Mouse (Mus musculus) testis, adult 2 months (tissue): Measurements from ENCODE around the gene Tmem91. TPM values are rescaled to one million over a fixed set of nuclear protein-coding genes. Genes with fewer than 3 reads are reported as not detected.

Source experiments
- H3K27ac ChIP-seq: fragments of 200-500 bp; 2 replicates; pipeline ENCODE4 v1.5.1; 2012; ENCODE audit warnings: low read depth, low read length; ENCODE audit not compliant: control insufficient read depth, insufficient read depth
- H3K27me3 ChIP-seq: fragments of 200-500 bp; 2 replicates; pipeline ENCODE4 v1.6.1; 2012; ENCODE audit warnings: mild to moderate bottlenecking, low read length, moderate library complexity; ENCODE audit not compliant: control insufficient read depth, insufficient read depth
- H3K36me3 ChIP-seq: fragments of 200-500 bp; 2 replicates; pipeline ENCODE4 v1.6.1; 2012; ENCODE audit warnings: mild to moderate bottlenecking, low read length; ENCODE audit not compliant: control insufficient read depth, insufficient read depth
- H3K4me1 ChIP-seq: fragments of 200-500 bp; 2 replicates; pipeline ENCODE4 v1.6.1; 2012; ENCODE audit warnings: low read length; ENCODE audit not compliant: control insufficient read depth, insufficient read depth
- H3K4me3 ChIP-seq: fragments of 200-500 bp; 2 replicates; pipeline ENCODE4 v1.5.1; 2012; ENCODE audit warnings: low read depth, mild to moderate bottlenecking, low read length, moderate library complexity, mixed read lengths; ENCODE audit not compliant: control insufficient read depth
- CTCF ChIP-seq: fragments of 200-500 bp; IDR thresholded peaks from 2 replicates; pipeline ENCODE4 v1.5.1; 2012; ENCODE audit warnings: low read depth, mild to moderate bottlenecking, inconsistent platforms, low read length, moderate library complexity; ENCODE audit not compliant: control insufficient read depth, insufficient read depth, insufficient replicate concordance
- POLR2A ChIP-seq: fragments of 200-500 bp; IDR thresholded peaks from 2 replicates; pipeline ENCODE4 v1.6.1; 2012; ENCODE audit warnings: low read depth, mild to moderate bottlenecking, inconsistent platforms, low read length, moderate library complexity; ENCODE audit not compliant: control insufficient read depth
- polyA plus RNA-seq: library from polyadenylated mRNA; depleted of rRNA; stranded (reverse); fragments of >200 nt; gene quantifications from 2 replicates; pipeline ENCODE4 v1.2.3, GENCODE M21; 2012

The Tmem91 gene
- polyA plus RNA-seq, 1 experiment, result 17.4 TPM

DNA sequence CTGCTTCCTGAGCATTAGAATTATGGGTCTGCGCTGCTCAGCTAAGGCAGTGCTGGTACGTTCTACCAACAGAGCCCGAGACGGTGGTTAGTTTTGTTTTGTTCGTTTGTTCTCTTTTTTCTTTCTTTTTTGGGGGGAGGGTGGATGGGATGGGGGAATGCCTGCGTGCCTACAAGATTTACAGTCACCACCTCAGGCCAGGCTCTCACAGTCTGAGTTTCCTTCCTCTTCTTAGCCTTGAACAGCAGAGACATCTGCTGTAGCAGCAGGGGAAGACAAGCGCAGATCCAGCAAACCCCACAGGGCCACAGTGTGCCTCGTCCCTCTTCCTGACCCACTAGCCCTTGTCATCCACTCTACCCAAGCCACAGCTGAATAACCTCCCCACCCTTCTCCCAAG lies 23.7 kb downstream of the Tmem91 start:
- H3K4me1 ChIP-seq, result no peaks in the 10 kb centered on the region; the same call in 1 of the 2 replicates
- TF ChIP-seq POLR2A (no peak), CTCF (no peak)
- H3K4me3 ChIP-seq, result no peak overlapping the region
- no peaks in the 10 kb centered on the region for H3K36me3 ChIP-seq
- no peaks in the 10 kb centered on the region for H3K27me3 ChIP-seq
- no peak overlapping the region for H3K27ac ChIP-seq

DNA sequence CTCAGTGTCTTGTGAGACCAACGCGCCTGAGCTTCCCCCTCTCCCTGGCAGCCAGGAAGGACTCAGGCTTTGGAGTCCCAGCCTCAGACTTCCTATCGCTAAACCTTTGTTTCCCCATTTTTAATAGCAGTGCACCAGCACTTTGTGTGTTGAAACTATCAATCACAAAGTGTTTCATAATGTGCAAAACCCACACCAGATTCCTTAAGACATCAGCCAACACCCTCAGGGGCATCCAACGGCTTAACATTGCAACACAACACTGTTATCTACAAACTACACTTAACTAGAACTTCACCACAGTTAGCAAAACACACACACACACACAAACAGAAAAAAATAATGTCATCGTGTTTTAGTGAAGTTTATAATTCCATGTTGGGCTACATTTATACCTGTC lies 25.1 kb downstream of the Tmem91 start:
- Histone ChIP-seq H3K27ac (no peak overlapping the region), H3K27me3 (no peaks in the 10 kb centered on the region), H3K36me3 (no peaks in the 10 kb centered on the region), H3K4me3 (no peak overlapping the region), H3K4me1 (no peaks in the 10 kb centered on the region; the same call in 1 of the 2 replicates)
- TF ChIP-seq CTCF, result no peak
- no peak for TF ChIP-seq POLR2A

DNA sequence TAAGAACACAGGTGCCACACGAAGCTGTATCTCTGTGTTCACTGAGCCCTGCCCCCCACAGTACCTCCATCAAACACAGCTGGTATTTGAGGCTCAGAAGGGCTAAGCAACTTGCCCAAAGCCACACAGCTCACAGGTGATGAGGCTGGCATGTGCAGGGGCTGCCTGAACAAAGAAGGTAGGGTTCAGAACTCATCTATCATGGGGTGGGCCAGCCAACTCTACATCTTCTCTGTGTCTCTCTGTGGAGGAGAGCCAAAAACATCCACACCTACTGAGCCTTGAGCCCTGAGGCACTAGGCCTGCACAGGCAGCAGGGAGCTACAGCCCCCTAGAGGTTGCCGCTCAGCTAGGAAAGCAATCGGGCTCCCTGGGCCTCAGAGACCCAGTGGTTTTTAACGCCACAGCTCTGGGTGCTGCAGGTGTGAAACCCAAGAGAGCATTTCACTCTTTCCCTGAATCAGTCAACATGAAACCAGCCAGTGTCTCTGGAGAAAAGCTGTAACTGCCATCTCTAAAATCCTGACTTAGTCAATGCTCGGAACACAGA lies 27.3 kb downstream of the Tmem91 start:
- H3K27ac ChIP-seq, result no peak overlapping the region
- TF ChIP-seq POLR2A, result no peak
- TF ChIP-seq CTCF, result no peak; the same call in 1 of the 2 replicates
- no peaks in the 10 kb centered on the region for H3K27me3 ChIP-seq
- no peaks in the 10 kb centered on the region; the same call in 1 of the 2 replicates for H3K4me1 ChIP-seq
- no peaks in the 10 kb centered on the region for H3K36me3 ChIP-seq
- H3K4me3 ChIP-seq, result no peak overlapping the region

- Histone ChIP-seq H3K4me3 (no peak overlapping the region), H3K4me1 (no peaks in the 10 kb centered on the region; the same call in 1 of the 2 replicates), H3K27ac (no peak overlapping the region), H3K27me3 (no peaks in the 10 kb centered on the region), H3K36me3 (no peaks in the 10 kb centered on the region)
- no peak for TF ChIP-seq CTCF
- no peak for TF ChIP-seq POLR2A
Observed at GRCm38 (mm10) chr7:25645074-25645473, 29.9 kb downstream of the Tmem91 start.

GRCm38 (mm10) chr7:25644631-25645030 lies 30.3 kb downstream of the Tmem91 start:
- Histone ChIP-seq H3K27me3 (no peaks in the 10 kb centered on the region), H3K36me3 (no peaks in the 10 kb centered on the region), H3K4me1 (no peaks in the 10 kb centered on the region; the same call in 1 of the 2 replicates), H3K27ac (no peak overlapping the region), H3K4me3 (no peak overlapping the region)
- TF ChIP-seq CTCF (no peak), POLR2A (no peak)

GRCm38 (mm10) chr7:25644136-25644535 lies 30.8 kb downstream of the Tmem91 start:
- TF ChIP-seq POLR2A (no peak), CTCF (no peak)
- no peak overlapping the region for H3K4me3 ChIP-seq
- H3K27me3 ChIP-seq, result no peaks in the 10 kb centered on the region

GRCm38 (mm10) chr7:25639754-25640153 lies 35.2 kb downstream of the Tmem91 start:
- no peaks in the 10 kb centered on the region for H3K36me3 ChIP-seq
- H3K27ac ChIP-seq, result no peak overlapping the region
- TF ChIP-seq POLR2A (no peak), CTCF (no peak)
- H3K27me3 ChIP-seq, result no peaks in the 10 kb centered on the region
- no peaks in the 10 kb centered on the region for H3K4me1 ChIP-seq
- no peak overlapping the region for H3K4me3 ChIP-seq

More at GRCm38 (mm10) chr7:25644136-25644535, 30.8 kb downstream of the Tmem91 start:
- no peak overlapping the region for H3K27ac ChIP-seq
- no peaks in the 10 kb centered on the region for H3K36me3 ChIP-seq
- H3K4me1 ChIP-seq, result no peaks in the 10 kb centered on the region; the same call in 1 of the 2 replicates
